Mouse (Mus musculus) heart, embryonic 16.5 days (tissue): ENCODE data around the gene Polr2e. TPM values are rescaled to one million over a fixed set of nuclear protein-coding genes. Genes with fewer than 3 reads are reported as not detected.
"Not testable (repeated sequence)": the region's sequence is repeated elsewhere in the genome, so short reads cannot be mapped to it uniquely, and the experiment has no call there.

Experiments
- ATAC-seq: fragments of 200-750 bp; cut with Nextera tagmentation; replicated peaks from 2 replicates; pipeline ENCODE4 v1.8.0; 2017; ENCODE audit warnings: moderate number of reproducible peaks; ENCODE audit not compliant: insufficient read depth, low FRiP score; ENCODE audit errors: extremely low read depth
- H3K27ac ChIP-seq: fragments of 300-500 bp; sonication (generic); 2 replicates; pipeline ENCODE4 v1.5.1; 2014; ENCODE audit warnings: mild to moderate bottlenecking, low read length, control low read depth, moderate library complexity
- H3K27me3 ChIP-seq: fragments of 300-500 bp; sonication (generic); 2 replicates; pipeline ENCODE4 v1.6.1; 2014; ENCODE audit warnings: low read length, mixed read lengths; ENCODE audit not compliant: control insufficient read depth, insufficient read depth
- H3K36me3 ChIP-seq: fragments of 300-500 bp; sonication (generic); 2 replicates; pipeline ENCODE4 v1.6.1; 2014; ENCODE audit not compliant: control insufficient read depth, insufficient read depth
- H3K4me1 ChIP-seq: fragments of 300-500 bp; sonication (generic); 2 replicates; pipeline ENCODE4 v1.6.1; 2014; ENCODE audit warnings: low read length, mixed read lengths; ENCODE audit not compliant: control insufficient read depth, insufficient read depth
- H3K4me2 ChIP-seq: fragments of 300-500 bp; sonication (generic); 2 replicates; pipeline ENCODE4 v1.6.1; 2014; ENCODE audit warnings: low read depth, mild to moderate bottlenecking, control low read depth, low read length
- H3K4me3 ChIP-seq: fragments of 300-500 bp; sonication (generic); 2 replicates; pipeline ENCODE4 v1.5.1; 2014; ENCODE audit warnings: mild to moderate bottlenecking, control low read depth, low read length
- H3K9ac ChIP-seq: fragments of 300-500 bp; sonication (generic); 2 replicates; pipeline ENCODE4 v1.6.1; 2014; ENCODE audit warnings: low read length, control low read depth
- H3K9me3 ChIP-seq: fragments of 300-500 bp; sonication (generic); replicated peaks from 2 replicates; pipeline ENCODE4 v1.6.1; 2016; ENCODE audit warnings: low read length; ENCODE audit not compliant: control insufficient read depth
- whole genome bisulfite sequencing: fragments of 180-500 bp; shearing (Covaris S2); extraction: QIAGEN DNeasy Blood & Tissue Kit; methylation state at CpG from one replicate; pipeline ENCODE4 v1.1.7; 2014; 5-methylcytosine and 5-hydroxymethylcytosine counted together
- polyA plus RNA-seq: library from polyadenylated mRNA; unstranded; fragments of >200 nt; fragmentation: Nextera tagmentation; extraction: Ambion mirVana; gene quantifications from 2 replicates; pipeline ENCODE4 v1.2.1, GENCODE M21; 2015

Gene Polr2e
- polyA plus RNA-seq, 1 experiment from 2014 or later = 136 TPM

DNA sequence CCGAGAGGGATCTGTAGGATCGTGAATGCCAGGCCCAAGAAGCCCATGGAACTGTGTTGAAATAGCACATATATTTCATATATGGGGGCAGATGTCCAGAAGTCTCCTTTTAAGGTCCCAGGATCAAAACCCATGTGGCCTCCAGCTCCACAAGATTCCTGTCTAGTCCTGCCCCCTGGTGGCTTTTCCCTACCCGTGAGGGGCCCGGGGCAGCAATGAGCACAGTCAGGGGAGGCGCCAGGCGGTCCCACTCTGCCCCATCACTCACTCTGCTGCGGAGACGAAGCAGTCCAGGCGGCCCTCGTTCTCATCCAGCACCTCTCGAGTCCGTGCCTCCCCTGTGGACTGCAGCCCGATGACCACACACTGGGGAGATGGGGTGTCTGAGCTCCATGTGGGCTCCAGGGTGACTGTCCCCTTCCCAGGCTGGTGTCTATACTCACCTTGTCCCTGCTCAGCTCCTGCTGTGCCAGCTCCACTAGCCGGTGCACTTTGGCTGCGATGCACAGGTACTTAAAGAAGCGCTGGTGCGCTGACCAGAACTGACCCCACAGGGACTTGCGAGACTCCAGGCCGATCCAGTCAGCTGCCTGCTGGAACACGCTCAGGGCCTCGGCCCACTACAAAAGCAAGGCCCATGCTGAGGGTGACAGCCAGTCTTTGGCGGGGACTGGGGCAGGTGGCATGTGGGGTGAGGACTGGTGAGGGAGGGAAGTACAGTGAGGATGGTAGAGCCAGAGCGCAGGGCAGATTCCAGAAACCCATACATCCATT lies 24.5 kb upstream of the Polr2e start:
- peaks cover 20% of the 10 kb centered on the region for H3K36me3 ChIP-seq
- H3K27me3 ChIP-seq = no peaks in the 10 kb centered on the region
- no peak for ATAC-seq
- H3K4me2 ChIP-seq = no peak overlapping the region
- H3K9ac ChIP-seq = no peak overlapping the region
- H3K9me3 ChIP-seq = no peaks in the 10 kb centered on the region
- H3K27ac ChIP-seq = no peak overlapping the region
- 73% methylated on average over 23 of the region's 23 CpGs for WGBS
- H3K4me1 ChIP-seq = no peaks in the 10 kb centered on the region
- no peak overlapping the region for H3K4me3 ChIP-seq

GRCm38 (mm10) chr10:80063104-80063503 lies 23.5 kb upstream of the Polr2e start:
- no peaks in the 10 kb centered on the region for H3K27me3 ChIP-seq
- no peaks in the 10 kb centered on the region for H3K9me3 ChIP-seq
- peaks cover 26% of the 10 kb centered on the region for H3K36me3 ChIP-seq
- no peak overlapping the region for H3K27ac ChIP-seq
- 87% methylated on average over 5 of the region's 5 CpGs for WGBS
- no peak overlapping the region for H3K4me3 ChIP-seq
- no peak for ATAC-seq
- H3K9ac ChIP-seq = no peak overlapping the region
- no peak overlapping the region for H3K4me2 ChIP-seq
- H3K4me1 ChIP-seq = no peaks in the 10 kb centered on the region

DNA sequence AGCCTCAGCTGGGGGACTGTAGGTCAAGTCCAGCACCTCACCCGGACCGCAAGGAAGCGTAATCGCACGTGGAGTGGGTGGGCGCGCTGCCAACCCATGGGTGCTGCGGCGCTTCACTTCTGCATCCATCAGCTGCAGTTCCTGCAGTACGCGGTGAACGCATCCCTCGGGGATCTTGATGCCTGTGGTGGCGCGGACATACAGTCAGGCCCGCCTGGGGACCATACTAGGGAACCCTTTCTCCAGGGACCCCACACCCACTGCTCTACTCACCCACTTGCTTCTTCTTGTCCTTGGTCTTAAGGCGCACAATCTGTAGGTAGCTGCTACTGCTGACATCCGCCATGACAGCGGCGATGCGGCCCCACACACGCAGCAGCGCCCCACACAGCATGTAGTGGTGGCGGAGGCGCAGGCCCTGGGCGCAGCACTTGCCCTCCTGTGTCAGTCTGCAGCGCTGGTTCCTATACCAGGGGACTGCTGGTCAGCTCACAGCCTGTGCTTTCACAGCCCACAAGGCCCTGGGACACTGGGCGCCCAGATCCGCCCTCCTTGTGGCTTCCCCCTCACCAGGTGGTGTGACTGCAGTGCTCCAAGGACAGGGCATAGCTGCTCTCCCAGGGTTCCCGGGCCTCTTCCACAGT lies 18.2 kb upstream of the Polr2e start:
- H3K4me1 ChIP-seq = peaks cover 14% of the 10 kb centered on the region
- 69% methylated on average over 30 of the region's 30 CpGs for WGBS
- H3K4me2 ChIP-seq = no peak overlapping the region
- H3K9me3 ChIP-seq = no peaks in the 10 kb centered on the region
- no peak for ATAC-seq
- H3K36me3 ChIP-seq = peaks cover 46% of the 10 kb centered on the region
- no peak overlapping the region for H3K9ac ChIP-seq
- no peak overlapping the region for H3K4me3 ChIP-seq
- no peak overlapping the region for H3K27ac ChIP-seq
- H3K27me3 ChIP-seq = no peaks in the 10 kb centered on the region

DNA sequence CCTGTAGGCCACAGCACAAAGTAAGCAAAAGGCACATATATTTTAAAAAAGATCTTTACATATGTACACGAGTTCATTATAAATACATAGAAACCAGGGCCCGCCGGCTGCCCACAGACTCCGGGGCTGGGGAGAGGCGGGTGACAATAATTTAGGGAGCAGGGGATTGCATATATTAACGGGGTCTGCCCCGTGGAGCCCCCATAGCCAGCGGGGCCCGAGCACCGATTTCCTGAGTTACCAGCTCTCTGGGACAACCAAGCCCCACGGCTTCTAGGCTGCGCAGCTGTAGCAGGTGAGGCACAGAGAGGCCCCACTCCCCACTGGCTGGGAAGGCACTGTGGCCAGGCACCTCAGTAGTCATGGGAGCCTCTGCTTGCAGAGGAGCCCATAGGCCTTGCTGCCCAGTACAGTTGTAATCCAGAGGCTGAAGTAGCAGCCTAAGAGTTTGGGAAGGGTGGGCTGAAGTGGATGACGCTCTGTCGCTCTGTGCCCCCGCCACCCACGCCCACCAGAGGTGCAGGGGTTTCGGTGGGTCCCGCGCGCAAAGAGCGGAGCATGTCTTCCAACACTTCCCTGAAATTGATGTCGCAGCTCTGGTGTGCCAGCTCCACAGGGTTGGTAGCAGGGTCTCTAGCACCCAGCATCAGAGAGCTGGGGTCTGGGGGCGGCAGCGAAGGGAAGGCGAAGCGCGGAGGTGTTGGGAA lies 17.5 kb upstream of the Polr2e start:
- peaks cover 20% of the 10 kb centered on the region for H3K4me1 ChIP-seq
- H3K9me3 ChIP-seq = no peaks in the 10 kb centered on the region
- ATAC-seq = no peak
- H3K9ac ChIP-seq = no peak overlapping the region
- 89% methylated on average over 27 of the region's 27 CpGs for WGBS
- H3K36me3 ChIP-seq = peaks cover 40% of the 10 kb centered on the region
- no peak overlapping the region for H3K4me3 ChIP-seq
- H3K27ac ChIP-seq = no peak overlapping the region
- H3K4me2 ChIP-seq = no peak overlapping the region
- H3K27me3 ChIP-seq = no peaks in the 10 kb centered on the region

DNA sequence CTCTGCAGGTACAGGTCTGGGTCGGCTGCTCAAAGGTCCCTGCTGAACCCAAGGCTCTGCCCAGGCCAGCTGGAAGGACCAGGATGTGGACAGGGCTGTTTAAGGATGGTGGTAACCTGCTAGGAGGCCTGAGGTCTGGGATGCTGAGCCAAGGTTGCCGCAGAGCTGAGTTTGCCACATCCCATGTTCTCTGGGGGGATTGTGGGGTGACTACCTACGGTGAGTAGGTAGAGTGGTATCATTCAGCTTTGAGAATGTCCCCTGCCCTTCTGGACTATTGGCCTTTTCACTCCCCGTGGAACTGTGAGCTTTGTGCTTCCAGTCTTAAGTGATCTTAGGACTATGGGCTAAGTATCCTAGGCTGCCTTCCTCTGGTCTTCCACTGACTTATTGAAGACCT lies 16.9 kb upstream of the Polr2e start:
- 82% methylated on average over 4 of the region's 4 CpGs for WGBS
- H3K36me3 ChIP-seq = peaks cover 38% of the 10 kb centered on the region
- H3K9ac ChIP-seq = no peak overlapping the region
- H3K27me3 ChIP-seq = no peaks in the 10 kb centered on the region
- H3K4me1 ChIP-seq = peaks cover 26% of the 10 kb centered on the region
- H3K4me2 ChIP-seq = no peak overlapping the region
- H3K27ac ChIP-seq = no peak overlapping the region
- H3K9me3 ChIP-seq = no peaks in the 10 kb centered on the region
- H3K4me3 ChIP-seq = no peak overlapping the region
- no peak for ATAC-seq

- H3K36me3 ChIP-seq = peaks cover 38% of the 10 kb centered on the region
- H3K9me3 ChIP-seq = no peaks in the 10 kb centered on the region
- H3K27me3 ChIP-seq = no peaks in the 10 kb centered on the region
- H3K4me3 ChIP-seq = no peak overlapping the region
- 51% methylated on average over 9 of the region's 10 CpGs for WGBS
- H3K27ac ChIP-seq = no peak overlapping the region
- peaks cover 32% of the 10 kb centered on the region for H3K4me1 ChIP-seq
- H3K9ac ChIP-seq = 0 out of 2 replicates have a peak overlapping the region, but pooled peaks have one; percentile 0
- H3K4me2 ChIP-seq = peak overlapping the region; percentile 76; the same call in 1 of the 2 replicates
- no peak for ATAC-seq
Measured at GRCm38 (mm10) chr10:80055891-80056290, 16.3 kb upstream of the Polr2e start.

GRCm38 (mm10) chr10:80055364-80055763 lies 15.8 kb upstream of the Polr2e start:
- no peak for ATAC-seq
- 69% methylated on average over 5 of the region's 5 CpGs for WGBS
- peaks cover 37% of the 10 kb centered on the region for H3K36me3 ChIP-seq

DNA sequence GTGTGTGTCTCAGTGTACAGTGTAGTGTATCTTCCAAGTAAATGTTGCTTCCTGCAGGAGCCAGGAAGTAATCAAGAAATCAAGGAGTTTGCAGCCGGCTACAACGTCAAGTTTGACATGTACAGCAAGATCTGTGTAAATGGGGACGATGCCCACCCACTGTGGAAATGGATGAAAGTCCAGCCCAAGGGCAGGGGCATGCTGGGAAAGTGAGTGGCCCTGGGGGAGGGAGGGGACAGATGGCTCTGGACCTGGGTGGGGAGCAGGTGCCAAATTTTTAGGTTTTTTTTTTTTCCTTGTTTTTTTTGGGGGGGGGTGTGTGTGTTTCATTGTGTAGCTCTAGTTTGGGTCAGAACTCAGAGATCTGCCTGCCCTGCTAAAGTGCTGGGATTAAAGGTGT lies 15.3 kb upstream of the Polr2e start:
- Histone ChIP-seq H3K36me3 (peaks cover 33% of the 10 kb centered on the region), H3K4me2 (peak overlapping the region; percentile 76), H3K9ac (peak overlapping the region; percentile 85), H3K4me3 (peak overlapping the region; percentile 65), H3K27ac (peak overlapping the region; percentile 94; the same call in 1 of the 2 replicates), H3K4me1 (peaks cover 35% of the 10 kb centered on the region)
- WGBS = 14% methylated on average over 3 of the region's 3 CpGs
- not testable (repeated sequence) for H3K9me3 ChIP-seq, H3K27me3 ChIP-seq, ATAC-seq

More at GRCm38 (mm10) chr10:80055364-80055763, 15.8 kb upstream of the Polr2e start:
- no peaks in the 10 kb centered on the region for H3K9me3 ChIP-seq
- H3K27me3 ChIP-seq = no peaks in the 10 kb centered on the region
- H3K4me1 ChIP-seq = peaks cover 35% of the 10 kb centered on the region
- peak overlapping the region; percentile 76 for H3K4me2 ChIP-seq
- H3K9ac ChIP-seq = peak overlapping the region; percentile 0; the same call in 1 of the 2 replicates
- H3K4me3 ChIP-seq = peak overlapping the region; percentile 65; the same call in 1 of the 2 replicates
- H3K27ac ChIP-seq = no peak overlapping the region
